Mouse (Mus musculus) megakaryocyte-erythroid progenitor cell, adult 5 weeks (primary cell): ENCODE data around the gene Prl7c1. TPM values are rescaled to one million over a fixed set of nuclear protein-coding genes. Genes with fewer than 3 reads are reported as not detected.

Source experiments
- polyA plus RNA-seq: library from polyadenylated mRNA; stranded (reverse); fragments of >175 nt; gene quantifications from 2 replicates; pipeline ENCODE4 v1.2.3, GENCODE M21; 2012

The Prl7c1 gene
- polyA plus RNA-seq: not detected in 2 replicates

DNA sequence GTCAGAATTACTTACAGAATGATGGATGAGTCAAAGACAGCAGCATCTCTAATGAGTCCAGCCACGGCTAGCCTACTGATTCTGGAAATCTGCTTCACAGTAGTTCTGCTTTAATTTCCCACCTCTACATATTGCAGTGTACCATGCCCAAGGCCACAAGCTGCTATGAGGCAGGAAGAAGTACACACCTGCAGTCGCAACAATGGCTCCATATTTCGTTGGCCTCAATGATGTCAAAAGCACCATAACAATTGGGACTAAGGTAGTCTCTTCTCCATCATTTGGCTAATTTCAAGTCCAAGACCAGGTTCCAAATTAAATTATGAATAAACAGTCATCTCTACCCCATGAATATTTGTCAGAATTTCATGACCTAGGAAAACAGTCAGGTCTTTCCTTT, at the start of gene Prl7c1:
Gene Prl7c1 (minus strand): TSS at position 101 of the 400 bp plus-strand sequence.

GRCm38 (mm10) chr13:27801354-27801753, 20.8 kb upstream of the Prl7c1 start, which contains the start of gene Prl2a1:
TSS of gene Prl2a1 (plus strand) at chr13:27801654.

Other genes starting within 250 kb of the Prl7c1 start
- not detected in 2 replicates for gene Prl8a9, start 216.2 kb downstream of the Prl7c1 start, polyA plus RNA-seq
- not detected in 2 replicates for gene Prl8a1, start 198.6 kb downstream of the Prl7c1 start, polyA plus RNA-seq
- gene Prl7b1, start 170.2 kb downstream of the Prl7c1 start, polyA plus RNA-seq: not detected in 2 replicates
- not detected in 2 replicates for gene Prl7a1, start 138.3 kb downstream of the Prl7c1 start, polyA plus RNA-seq
- 0.06 TPM in 1 of 2 replicates, not detected in the other for gene Prl7a2, start 112.8 kb downstream of the Prl7c1 start, polyA plus RNA-seq
- not detected in 2 replicates for gene Prl7d1, start 64.1 kb downstream of the Prl7c1 start, polyA plus RNA-seq
- gene Prl2a1, start 20.9 kb upstream of the Prl7c1 start, polyA plus RNA-seq: not detected in 2 replicates
- not detected in 2 replicates for gene Prl2c1, start 68.5 kb upstream of the Prl7c1 start, polyA plus RNA-seq
- not detected in 2 replicates for gene Prl4a1, start 235.4 kb upstream of the Prl7c1 start, polyA plus RNA-seq